Mouse (Mus musculus): ENCODE data around the gene Stpg1.

GRCm38 (mm10) chr4:135531236-135531635, 36.6 kb downstream of the Stpg1 start:
- no peak for TF ChIP-seq EP300 (IDR thresholded peaks at IDR 0.05; ENCODE audit: low read depth)
- no peak for TF ChIP-seq CTCF (IDR thresholded peaks at IDR 0.05; ENCODE audit: low read depth)
